Mouse (Mus musculus) hindbrain, embryonic 11.5 days (tissue): ENCODE measurements at regions not wholly inside any gene's neighbourhood (a gene's known extent, or its start where the extent isn't known, plus 50 kb on each side); places are given as distances from the start of the nearest gene placed in this dataset.
A peak's percentile ranks its signal among the peaks of the same experiment; 100 is the strongest.
"Not testable (repeated sequence)": the region's sequence is repeated elsewhere in the genome, so short reads cannot be mapped to it uniquely, and the experiment has no call there.

Experiments used
- ATAC-seq: fragments of 200-750 bp; cut with Nextera tagmentation; 2 replicates; pipeline ENCODE4 v1.8.0; 2017; ENCODE audit warnings: mild to moderate bottlenecking, moderate TSS enrichment, moderate library complexity; ENCODE audit not compliant: low FRiP score
- DNase-seq: peaks from one replicate; pipeline ENCODE4 v3.0.0-alpha.2; 2015; ENCODE audit warnings: low spot score
- H3K27ac ChIP-seq: fragments of 300-500 bp; sonication (generic); 2 replicates; pipeline ENCODE4 v1.5.1; 2014; ENCODE audit warnings: mild to moderate bottlenecking, low read depth, low read length
- H3K27me3 ChIP-seq: fragments of 300-500 bp; sonication (generic); 2 replicates; pipeline ENCODE4 v1.6.1; 2014; ENCODE audit warnings: mild to moderate bottlenecking, low read length, moderate library complexity, mixed read lengths; ENCODE audit not compliant: control insufficient read depth, insufficient read depth
- H3K36me3 ChIP-seq: fragments of 300-500 bp; sonication (generic); 2 replicates; pipeline ENCODE4 v1.6.1; 2014; ENCODE audit warnings: mild to moderate bottlenecking, low read length, moderate library complexity, mixed read lengths; ENCODE audit not compliant: control insufficient read depth, insufficient read depth
- H3K4me1 ChIP-seq: fragments of 300-500 bp; sonication (generic); replicated peaks from 2 replicates; pipeline ENCODE4 v1.6.1; 2014; ENCODE audit warnings: low read length, mixed read lengths; ENCODE audit not compliant: control insufficient read depth, insufficient read depth
- H3K4me2 ChIP-seq: fragments of 300-500 bp; sonication (generic); replicated peaks from 2 replicates; pipeline ENCODE4 v1.6.1; 2014; ENCODE audit warnings: mild to moderate bottlenecking, low read depth, low read length
- H3K4me3 ChIP-seq: fragments of 300-500 bp; sonication (generic); 2 replicates; pipeline ENCODE4 v1.5.1; 2014; ENCODE audit warnings: low read depth, low read length
- H3K9ac ChIP-seq: fragments of 300-500 bp; sonication (generic); 2 replicates; pipeline ENCODE4 v1.6.1; 2014; ENCODE audit warnings: low read depth, low read length
- H3K9me3 ChIP-seq: fragments of 300-500 bp; sonication (generic); 2 replicates; pipeline ENCODE4 v1.6.1; 2016; ENCODE audit warnings: low read length; ENCODE audit not compliant: control insufficient read depth
- WGBS: fragments of 180-500 bp; shearing (Covaris S2); extraction: QIAGEN DNeasy Blood & Tissue Kit; methylation state at CpG from one replicate; pipeline ENCODE4 v1.1.7; 2014; 5-methylcytosine and 5-hydroxymethylcytosine counted together

DNA sequence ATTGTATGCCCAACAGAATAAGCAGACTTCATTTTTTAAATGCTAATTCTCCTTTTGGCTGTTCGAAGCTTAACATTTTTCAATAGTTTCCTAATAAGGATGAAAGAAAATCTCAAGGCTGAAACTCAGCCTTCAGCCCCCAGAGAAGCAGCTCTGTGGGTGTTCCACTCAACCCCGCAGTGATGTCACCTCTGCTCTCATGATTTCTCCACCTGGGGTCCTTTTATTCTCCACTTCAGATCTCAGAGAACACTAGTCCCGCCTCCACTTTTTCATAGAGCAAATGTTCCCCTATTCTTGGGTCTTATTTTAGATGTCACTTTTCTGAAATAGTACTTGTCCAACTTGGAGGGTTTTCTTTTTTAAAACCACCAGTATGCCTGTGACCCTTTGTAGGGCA is 567.3 kb downstream of the Cntn3 start:
- no peaks in the 10 kb centered on the region for H3K9me3 ChIP-seq
- no peak overlapping the region for H3K4me2 ChIP-seq
- no peaks in the 10 kb centered on the region for H3K27me3 ChIP-seq
- H3K4me1 ChIP-seq, result no peaks in the 10 kb centered on the region
- WGBS, result 65% methylated on average over 3 of the region's 3 CpGs
- H3K27ac ChIP-seq, result no peak overlapping the region
- no peak for DNase-seq
- no peak for ATAC-seq
- H3K36me3 ChIP-seq, result no peaks in the 10 kb centered on the region
- H3K4me3 ChIP-seq, result no peak overlapping the region
- no peak overlapping the region for H3K9ac ChIP-seq

DNA sequence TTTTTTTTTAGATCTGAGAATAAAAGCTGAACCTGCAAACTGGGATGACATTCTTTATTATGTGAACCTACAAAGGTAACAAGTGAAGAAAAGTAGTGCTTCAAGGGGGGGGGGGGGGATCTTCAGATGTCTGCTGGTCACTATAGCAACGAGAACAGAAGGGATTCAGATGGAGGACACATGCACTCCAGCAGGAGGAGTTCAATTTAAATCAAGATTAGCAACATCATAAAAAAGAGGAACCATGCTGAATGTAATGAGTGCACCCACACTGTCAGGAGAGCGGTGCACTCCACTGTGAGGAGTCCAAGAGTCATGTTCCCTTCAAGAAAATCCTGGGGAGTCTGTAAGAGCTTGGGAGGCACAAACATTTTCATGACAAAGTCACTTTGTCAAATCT is 574.7 kb downstream of the Cntn3 start:
- Histone ChIP-seq H3K4me2 (no peak overlapping the region), H3K9me3 (no peaks in the 10 kb centered on the region), H3K4me1 (no peaks in the 10 kb centered on the region), H3K27me3 (no peaks in the 10 kb centered on the region), H3K27ac (no peak overlapping the region), H3K9ac (no peak overlapping the region), H3K4me3 (no peak overlapping the region), H3K36me3 (no peaks in the 10 kb centered on the region)
- WGBS, result 51% methylated on average over 2 of the region's 2 CpGs
- DNase-seq, result peak; percentile 10
- ATAC-seq, result peak; percentile 74

DNA sequence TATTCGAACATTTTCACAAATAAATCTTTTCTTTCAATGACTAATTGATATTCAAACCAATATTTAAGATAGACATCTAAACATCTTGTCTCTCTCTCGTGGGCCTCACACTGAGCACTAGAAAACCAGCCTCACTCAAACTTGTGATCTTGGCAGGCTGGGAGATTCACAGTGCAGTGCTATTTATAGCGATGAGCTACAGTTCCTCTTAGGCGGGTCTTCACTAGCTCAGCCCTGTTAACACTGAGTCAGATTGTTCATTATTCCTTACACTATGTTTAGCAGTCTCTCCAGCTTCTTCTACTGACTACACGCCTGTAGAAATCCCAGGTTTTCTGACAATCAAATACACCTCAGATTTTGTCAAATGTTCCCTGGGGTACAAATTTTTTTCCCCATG is 575.3 kb downstream of the Cntn3 start:
- peak; percentile 4 for DNase-seq
- Histone ChIP-seq H3K4me1 (no peaks in the 10 kb centered on the region), H3K27ac (no peak overlapping the region), H3K4me3 (no peak overlapping the region), H3K9ac (no peak overlapping the region), H3K4me2 (no peak overlapping the region), H3K9me3 (no peaks in the 10 kb centered on the region), H3K27me3 (no peaks in the 10 kb centered on the region), H3K36me3 (no peaks in the 10 kb centered on the region)
- 57% methylated on average over 5 of the region's 5 CpGs for WGBS
- ATAC-seq, result peak; percentile 73

DNA sequence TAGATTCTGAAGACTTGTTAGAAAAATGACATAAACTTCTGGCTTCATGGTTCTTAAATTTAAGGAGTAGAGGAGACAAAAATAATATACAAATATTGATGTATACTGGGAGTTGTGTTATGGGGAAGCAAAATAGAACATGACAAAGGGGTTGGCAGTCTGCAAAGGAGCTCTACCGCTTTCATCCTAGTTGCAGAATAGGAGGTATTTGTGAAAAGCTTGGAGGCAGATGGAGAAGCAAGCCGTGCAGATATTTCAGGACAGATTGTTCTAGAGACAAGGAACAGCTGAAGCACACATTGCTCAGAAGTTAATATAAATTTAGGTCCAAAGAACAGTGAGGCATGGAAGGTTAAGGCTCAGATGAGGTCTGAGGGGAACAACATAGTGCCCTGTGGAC is 580.1 kb downstream of the Cntn3 start:
- no peaks in the 10 kb centered on the region for H3K27me3 ChIP-seq
- H3K9ac ChIP-seq, result no peak overlapping the region
- no peaks in the 10 kb centered on the region for H3K36me3 ChIP-seq
- no peaks in the 10 kb centered on the region for H3K9me3 ChIP-seq
- no peak overlapping the region for H3K27ac ChIP-seq
- no peak overlapping the region for H3K4me3 ChIP-seq
- H3K4me1 ChIP-seq, result no peaks in the 10 kb centered on the region
- H3K4me2 ChIP-seq, result no peak overlapping the region
- WGBS, result 88% methylated on average over 2 of the region's 2 CpGs
- DNase-seq, result no peak
- ATAC-seq, result no peak

DNA sequence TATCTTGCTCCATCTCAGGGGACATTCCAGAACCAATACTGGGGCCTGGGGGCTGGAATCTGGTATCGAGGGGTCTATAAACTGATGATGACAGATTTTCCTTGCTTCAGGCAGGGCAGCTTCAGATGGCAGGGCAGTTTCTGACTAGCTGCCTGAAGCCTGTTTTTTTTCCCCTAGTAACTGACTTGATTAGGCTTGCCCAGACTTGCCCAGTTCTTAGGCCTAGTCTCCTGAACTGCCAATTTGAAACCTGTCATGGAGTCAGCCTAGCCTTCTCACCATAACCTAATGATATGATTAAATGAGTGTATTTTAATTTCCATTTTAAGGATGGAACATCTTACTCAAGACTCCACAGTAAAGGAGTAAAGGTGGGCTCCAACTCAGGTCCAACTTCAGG is 591.2 kb downstream of the Cntn3 start:
- WGBS, result 67% methylated on average over 1 of the region's 1 CpGs
- Histone ChIP-seq H3K4me2 (no peak overlapping the region), H3K36me3 (no peaks in the 10 kb centered on the region), H3K27ac (no peak overlapping the region), H3K27me3 (no peaks in the 10 kb centered on the region), H3K4me1 (no peaks in the 10 kb centered on the region), H3K9me3 (no peaks in the 10 kb centered on the region), H3K9ac (no peak overlapping the region), H3K4me3 (no peak overlapping the region)
- no peak for DNase-seq
- ATAC-seq, result no peak

DNA sequence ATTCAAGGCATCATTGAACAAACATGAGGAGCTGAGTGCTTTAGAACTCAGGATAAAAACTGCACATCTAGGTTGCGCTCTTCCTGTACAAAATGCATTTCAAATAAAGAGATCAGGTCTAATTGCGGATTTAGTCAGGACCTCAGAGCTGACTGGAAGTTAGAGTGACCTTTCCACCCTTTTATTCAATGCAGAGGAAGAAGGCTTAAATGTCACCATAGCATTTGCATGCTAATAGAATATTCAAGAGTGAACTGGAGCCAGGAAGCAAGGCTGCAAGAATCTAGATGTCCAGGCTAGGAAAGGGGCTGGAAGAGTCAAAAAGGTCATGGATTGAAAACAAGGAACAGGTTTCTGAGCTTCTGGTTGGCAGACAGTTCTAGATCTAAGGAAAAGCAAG is 593.7 kb downstream of the Cntn3 start:
- 70% methylated on average over 2 of the region's 2 CpGs for WGBS

DNA sequence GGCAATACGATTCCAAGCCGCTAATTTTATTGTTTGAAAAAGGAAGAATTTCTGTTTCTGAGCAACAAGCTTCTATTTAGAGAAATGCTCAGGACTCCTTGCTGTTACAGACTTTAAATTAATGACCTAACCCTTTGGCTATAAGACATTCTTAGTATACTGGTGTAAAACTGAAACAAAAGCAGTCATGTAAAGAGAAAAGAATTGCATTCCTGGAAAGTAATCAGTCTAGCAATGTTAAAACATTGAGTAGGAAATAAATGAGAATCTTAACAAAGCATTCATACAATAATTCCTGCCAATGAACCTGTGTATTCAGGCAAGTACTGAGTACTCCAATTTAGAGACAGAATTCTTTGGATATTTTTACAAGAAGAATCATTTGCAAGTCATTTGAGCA is 587.2 kb upstream of the Pdzrn3 start:
- 80% methylated on average over 2 of the region's 2 CpGs for WGBS
- no peak for ATAC-seq
- H3K36me3 ChIP-seq, result no peaks in the 10 kb centered on the region

More for the DNA sequence above, 593.7 kb downstream of the Cntn3 start:
- DNase-seq, result no peak
- Histone ChIP-seq H3K9ac (no peak overlapping the region), H3K36me3 (no peaks in the 10 kb centered on the region), H3K4me1 (no peaks in the 10 kb centered on the region), H3K4me3 (no peak overlapping the region), H3K27ac (no peak overlapping the region), H3K27me3 (no peaks in the 10 kb centered on the region), H3K9me3 (no peaks in the 10 kb centered on the region), H3K4me2 (no peak overlapping the region)
- no peak for ATAC-seq

DNA sequence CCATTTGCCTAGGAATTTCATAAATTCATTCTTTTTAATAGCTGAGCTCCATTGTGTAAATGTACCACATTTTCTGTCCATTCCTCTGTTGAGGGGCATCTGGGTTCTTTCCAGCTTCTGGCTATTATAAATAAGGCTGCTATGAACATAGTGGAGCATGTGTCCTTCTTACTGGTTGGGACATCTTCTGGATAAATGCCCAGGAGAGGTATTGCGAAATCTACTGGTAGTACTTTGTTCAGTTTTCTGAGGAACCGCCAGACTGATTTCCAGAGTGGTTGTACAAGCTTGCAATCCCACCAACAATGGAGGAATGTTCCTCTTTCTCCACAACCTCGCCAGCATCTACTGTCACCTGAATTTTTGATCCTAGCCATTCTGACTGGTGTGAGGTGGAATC is 583.8 kb upstream of the Pdzrn3 start:
- not testable (repeated sequence) for H3K27me3 ChIP-seq, H3K36me3 ChIP-seq, H3K9ac ChIP-seq, H3K4me2 ChIP-seq, DNase-seq, H3K4me1 ChIP-seq, H3K27ac ChIP-seq, ATAC-seq, H3K9me3 ChIP-seq, H3K4me3 ChIP-seq
- WGBS, result 83% methylated on average over 3 of the region's 3 CpGs

More for the DNA sequence above, 587.2 kb upstream of the Pdzrn3 start:
- Histone ChIP-seq H3K27me3 (no peaks in the 10 kb centered on the region), H3K9ac (no peak overlapping the region), H3K4me3 (no peak overlapping the region), H3K4me1 (no peaks in the 10 kb centered on the region), H3K27ac (no peak overlapping the region), H3K9me3 (no peaks in the 10 kb centered on the region), H3K4me2 (no peak overlapping the region)
- no peak for DNase-seq

DNA sequence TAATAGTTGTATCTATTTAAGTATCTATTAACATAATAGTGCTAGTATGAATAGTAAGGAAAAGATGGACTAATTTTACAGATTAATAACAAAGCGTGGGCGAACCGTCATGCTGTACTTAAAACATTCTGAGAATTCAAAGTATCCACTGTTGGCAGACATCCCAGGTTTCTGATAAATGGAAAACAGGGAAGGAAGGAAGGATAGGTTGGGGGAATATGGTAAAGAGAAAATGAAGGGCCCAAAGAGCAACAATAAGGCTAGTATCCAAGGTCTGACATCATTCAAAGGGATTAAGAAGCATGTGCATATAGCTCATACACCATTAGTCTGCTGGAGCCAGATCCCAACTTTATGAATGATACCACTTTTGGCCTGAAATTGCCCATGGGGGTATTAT is 572.0 kb upstream of the Pdzrn3 start:
- no peak for ATAC-seq
- no peak for DNase-seq
- no peak overlapping the region for H3K9ac ChIP-seq
- H3K4me3 ChIP-seq, result no peak overlapping the region
- whole genome bisulfite sequencing, result 92% methylated on average over 3 of the region's 3 CpGs
- no peaks in the 10 kb centered on the region for H3K9me3 ChIP-seq
- no peaks in the 10 kb centered on the region for H3K36me3 ChIP-seq
- H3K4me1 ChIP-seq, result no peaks in the 10 kb centered on the region
- no peaks in the 10 kb centered on the region for H3K27me3 ChIP-seq
- no peak overlapping the region for H3K27ac ChIP-seq
- no peak overlapping the region for H3K4me2 ChIP-seq
